Comparison of ENCODE assay signal across 19 mouse cellular contexts in the genomic region with DNA sequence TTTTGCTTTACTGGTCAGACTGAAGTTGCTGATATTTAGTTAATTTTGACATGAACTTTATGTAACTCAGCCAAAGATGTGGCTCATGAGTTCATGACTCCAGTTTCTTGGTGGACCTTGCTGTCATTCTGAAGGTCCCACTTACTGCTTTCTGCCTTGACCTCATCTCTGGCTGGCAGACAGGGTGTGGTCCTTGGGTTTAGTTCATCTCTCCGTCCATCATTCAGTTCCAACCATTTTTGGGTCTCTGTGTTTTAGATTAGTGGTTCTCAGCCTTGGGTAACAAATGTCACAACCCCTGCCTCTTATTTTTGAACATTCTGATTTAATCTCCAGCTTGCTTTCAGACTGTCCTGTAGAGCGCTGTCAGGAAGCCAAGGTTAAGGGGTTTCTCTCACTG. TPM values are rescaled to one million over a fixed set of nuclear protein-coding genes. Genes with fewer than 3 reads are reported as not detected.
"Had no signal": no experiment of that assay in that cellular context is flagged by ENCODE, and none has a peak within 500 bp of the region (broad histone marks: within the 10 kb centered on the region; RNA-seq: fewer than 3 reads in every experiment).

No protein-coding gene starts in this region.

- DNase-seq: lung, adult 18-20 months; lung, embryonic 14.5 days; lung, postnatal 10 days; lung, postnatal 4 days; midbrain, embryonic 14.5 days; right cerebral cortex, postnatal 14 days; thymus, adult 2 months; thymus, postnatal 25 days; thymus, postnatal 4 days had no signal

RNA-seq across cellular contexts. Expression of a gene that starts 7.4 kb away (rescaled TPM):
- total RNA-seq: megakaryocyte-erythroid progenitor cell, adult 5-6 weeks had no signal
- polyA plus RNA-seq: lung, embryonic 16.5 days; midbrain, embryonic 10.5 days; midbrain, embryonic 12.5 days; midbrain, embryonic 14.5 days; midbrain, embryonic 16.5 days; neural tube, embryonic 13.5 days; neural tube, embryonic 15.5 days had no signal

RNA-seq across cellular contexts. Expression of a gene that starts 30.3 kb away (rescaled TPM):
- total RNA-seq: megakaryocyte-erythroid progenitor cell, adult 5-6 weeks had no signal
- polyA plus RNA-seq: midbrain, embryonic 10.5 days; neural tube, embryonic 11.5 days had no signal

RNA-seq across cellular contexts. Expression of a gene that starts 45.9 kb away (rescaled TPM):
- total RNA-seq: megakaryocyte, adult 5-6 weeks; megakaryocyte-erythroid progenitor cell, adult 5-6 weeks had no signal
- polyA plus RNA-seq: lung, embryonic 14.5 days; lung, embryonic 16.5 days; spleen, adult 2 months; thymus, adult 2 months had no signal
